Mouse (Mus musculus) retina, adult 2 months (tissue): ENCODE measurements around the gene Ryr1.

Experiments used
- DNase-seq: peaks from one replicate; pipeline ENCODE4 v3.0.0-alpha.2; 2012; ENCODE audit warnings: low read depth, low spot score

The Ryr1 gene

DNA sequence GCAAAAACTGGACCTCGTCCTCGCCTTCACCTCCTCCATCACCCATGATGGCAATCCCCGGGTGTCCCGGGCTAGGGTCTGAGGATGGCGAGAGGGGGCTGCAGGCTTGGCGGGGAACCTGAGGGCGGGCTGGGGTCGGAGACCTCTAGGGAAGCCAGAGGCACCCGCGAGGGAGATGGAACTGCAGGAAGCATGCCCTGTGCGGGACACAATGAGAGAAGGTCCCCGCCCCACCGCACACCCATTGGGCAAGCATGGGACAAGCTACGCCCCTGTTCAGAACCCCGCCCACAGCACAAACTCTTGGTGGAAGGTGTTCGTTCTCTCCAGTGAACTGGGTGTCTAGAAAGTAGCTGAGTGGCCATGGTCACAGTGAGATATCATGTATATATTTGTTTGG, at the start of gene Ryr1:
Gene Ryr1 (minus strand): TSS at position 210 of the 400 bp plus-strand sequence.
- no peak for DNase-seq

- no peak for DNase-seq
Observed at GRCm38 (mm10) chr7:29172390-29173016, 47.5 kb upstream of the Ryr1 start.

DNA sequence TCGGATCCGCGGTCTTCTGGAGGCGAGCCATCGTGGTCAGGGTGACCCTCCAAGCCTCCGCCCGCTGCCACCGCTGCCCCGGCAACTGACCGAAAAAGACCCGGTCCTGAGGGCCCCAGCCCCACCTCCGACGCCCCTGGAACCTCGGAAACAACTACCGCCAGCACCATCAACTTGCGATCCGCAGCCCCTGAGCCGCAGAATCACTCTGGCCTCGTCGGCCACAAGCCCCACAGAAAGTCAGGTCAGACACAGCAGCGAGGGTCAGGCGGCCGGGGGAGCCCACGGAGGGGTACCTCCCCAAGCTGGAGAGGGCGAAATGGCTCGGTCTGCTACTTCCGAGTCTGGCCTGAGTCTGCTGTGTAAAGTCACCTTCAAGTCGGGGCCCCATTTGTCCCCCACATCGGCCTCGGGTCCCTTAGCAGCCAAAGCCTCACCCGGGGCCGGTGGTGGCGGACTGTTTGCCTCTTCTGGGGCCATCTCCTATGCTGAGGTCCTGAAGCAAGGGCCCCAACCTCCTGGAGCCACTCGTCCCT, 46.7 kb upstream of the Ryr1 start:
- DNase-seq: no peak

DNA sequence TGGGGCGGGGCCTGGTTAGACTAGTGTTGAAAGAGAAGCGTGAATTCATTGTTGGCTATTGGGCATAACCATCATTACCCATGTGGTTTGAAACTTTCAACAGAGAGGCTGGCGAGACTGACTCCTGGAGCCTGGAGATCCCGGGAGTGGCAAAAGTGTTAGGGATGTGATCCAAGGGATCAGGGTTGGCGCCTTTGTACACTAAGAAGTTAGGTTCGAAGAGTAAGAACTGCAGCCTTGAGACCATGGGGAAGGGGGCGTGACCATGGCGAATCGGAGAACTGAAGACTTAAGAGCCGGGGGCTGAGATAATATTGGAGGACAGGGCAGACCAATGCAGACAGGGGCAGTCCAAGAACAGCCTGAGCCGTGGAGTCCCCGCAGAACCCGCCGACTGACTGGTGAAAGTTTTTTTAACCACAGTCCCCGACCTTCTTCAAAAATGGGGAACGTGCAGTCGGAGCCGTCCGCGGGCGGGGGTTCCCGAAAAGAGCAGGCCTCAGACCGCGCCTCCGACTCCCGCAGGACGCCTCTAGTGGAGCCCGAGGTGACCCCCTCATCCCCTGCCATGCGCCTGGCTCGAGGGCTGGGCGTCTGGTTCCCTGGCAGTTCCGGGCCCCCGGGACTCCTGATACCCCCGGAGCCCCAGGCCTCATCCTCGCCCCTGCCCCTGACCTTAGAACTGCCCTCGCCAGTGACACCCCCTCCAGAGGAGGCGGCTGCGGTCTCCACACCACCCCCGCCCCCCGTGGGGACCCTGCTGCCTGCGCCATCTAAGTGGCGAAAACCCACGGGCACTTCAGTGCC, 46.0 kb upstream of the Ryr1 start:
- no peak for DNase-seq

DNA sequence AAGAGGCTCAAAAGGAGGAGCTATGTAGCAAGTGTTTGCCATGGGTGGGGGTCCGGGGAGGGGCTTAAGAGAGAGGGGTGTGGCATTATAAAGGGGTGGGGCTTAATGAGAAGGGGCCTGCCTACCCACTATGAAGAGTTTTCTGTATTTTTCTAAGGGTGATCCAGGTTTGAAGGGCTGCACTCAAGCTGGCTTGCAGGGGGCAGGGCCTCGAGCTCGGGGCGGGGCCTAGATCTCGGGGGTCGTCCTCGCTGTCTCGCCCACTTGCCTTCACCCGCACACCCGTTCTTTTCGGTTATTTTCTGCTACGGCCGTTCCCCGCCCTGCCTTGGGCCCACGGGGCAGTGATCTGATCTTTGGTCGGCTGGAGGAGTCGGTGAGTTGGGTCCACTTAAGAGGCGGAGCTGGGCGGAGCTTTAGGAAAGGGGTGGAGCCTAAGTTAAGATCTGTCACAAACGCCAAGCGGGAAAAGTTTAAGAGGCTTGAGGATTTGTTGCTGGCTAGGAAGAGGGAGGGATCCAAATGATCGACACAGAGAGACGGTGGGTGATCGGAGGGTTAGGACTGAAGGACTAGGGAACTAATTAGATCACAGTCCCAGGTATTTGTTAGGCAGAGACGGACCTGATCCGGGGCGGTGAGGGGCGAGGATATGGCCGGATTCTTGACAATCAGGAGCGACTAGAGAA, 45.2 kb upstream of the Ryr1 start, which contains the start of the genes Ggn and Spred3:
Gene Ggn (plus strand): TSS at position 145 of the 689 bp plus-strand sequence.
Gene Spred3 (minus strand): TSS at position 346 of the 689 bp plus-strand sequence.
- DNase-seq: no peak

DNA sequence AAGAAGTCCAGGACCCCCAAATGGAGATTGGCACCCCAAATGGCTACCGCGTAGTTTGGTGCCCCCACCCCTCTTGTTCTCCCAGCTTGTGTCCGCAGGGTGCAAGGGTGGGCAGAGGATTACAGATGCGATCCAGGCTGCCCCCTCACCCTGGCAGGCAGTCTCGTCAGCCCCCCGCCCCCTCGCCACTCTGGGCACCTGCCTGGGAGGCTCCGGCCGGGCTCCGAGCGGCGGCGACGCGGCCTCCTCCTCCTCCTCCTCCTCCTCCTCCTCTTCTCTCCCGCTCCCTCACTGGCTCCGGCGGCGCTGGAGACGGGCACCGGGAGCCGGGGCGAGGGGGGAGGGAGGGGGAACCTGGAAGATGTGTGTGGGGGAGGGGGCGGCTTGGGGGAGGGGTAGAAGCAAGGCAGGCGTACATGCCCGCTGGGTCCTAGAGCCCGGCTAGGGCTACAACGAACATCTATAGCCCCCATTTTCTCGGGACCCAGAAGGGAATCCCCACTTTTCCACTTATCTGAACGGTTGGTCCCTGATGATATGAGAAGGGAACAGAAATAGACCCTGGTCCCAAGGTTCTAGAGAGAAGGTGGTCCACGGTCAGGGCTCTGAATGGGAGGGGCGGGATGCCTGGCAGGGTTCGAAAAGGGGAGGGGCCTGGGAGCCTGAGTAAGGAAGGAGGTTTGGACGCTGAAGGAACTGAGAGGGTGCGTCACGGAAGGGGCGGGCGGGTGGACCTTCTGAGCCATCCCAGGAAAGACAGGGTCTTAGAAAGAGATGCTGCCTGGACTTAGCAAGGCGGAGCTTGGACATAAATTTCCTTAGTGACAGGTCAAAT, 44.5 kb upstream of the Ryr1 start:
- DNase-seq: no peak

- DNase-seq: no peak
Observed at GRCm38 (mm10) chr7:29168791-29169230, 43.8 kb upstream of the Ryr1 start.

- no peak for DNase-seq
Observed at GRCm38 (mm10) chr7:29168121-29168695, 43.2 kb upstream of the Ryr1 start.

- no peak for DNase-seq
Observed at GRCm38 (mm10) chr7:29167656-29168055, 42.7 kb upstream of the Ryr1 start.

- DNase-seq: no peak
Observed at GRCm38 (mm10) chr7:29162750-29163525, 38.0 kb upstream of the Ryr1 start.

DNA sequence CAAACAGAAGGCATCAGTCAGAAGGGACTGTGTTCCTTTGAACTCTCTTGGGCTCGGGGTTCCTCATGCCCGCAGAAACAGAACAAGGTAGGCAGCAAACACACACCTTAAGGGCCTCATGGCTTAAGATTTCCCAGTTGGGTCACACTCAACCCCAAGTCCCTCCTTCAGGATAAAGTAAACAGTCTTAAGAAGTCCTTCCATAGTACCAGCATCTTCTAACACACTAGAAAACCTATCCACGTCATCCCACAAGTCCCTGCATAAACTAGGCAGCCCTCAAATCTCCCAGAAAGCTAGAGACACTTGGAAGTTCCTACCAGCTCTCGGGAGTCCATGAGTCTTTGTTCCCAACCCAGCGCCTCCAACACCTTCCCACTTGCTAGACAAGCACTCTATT, 37.3 kb upstream of the Ryr1 start:
- DNase-seq: no peak

GRCm38 (mm10) chr7:29158264-29158663, 33.3 kb upstream of the Ryr1 start:
- no peak for DNase-seq

DNA sequence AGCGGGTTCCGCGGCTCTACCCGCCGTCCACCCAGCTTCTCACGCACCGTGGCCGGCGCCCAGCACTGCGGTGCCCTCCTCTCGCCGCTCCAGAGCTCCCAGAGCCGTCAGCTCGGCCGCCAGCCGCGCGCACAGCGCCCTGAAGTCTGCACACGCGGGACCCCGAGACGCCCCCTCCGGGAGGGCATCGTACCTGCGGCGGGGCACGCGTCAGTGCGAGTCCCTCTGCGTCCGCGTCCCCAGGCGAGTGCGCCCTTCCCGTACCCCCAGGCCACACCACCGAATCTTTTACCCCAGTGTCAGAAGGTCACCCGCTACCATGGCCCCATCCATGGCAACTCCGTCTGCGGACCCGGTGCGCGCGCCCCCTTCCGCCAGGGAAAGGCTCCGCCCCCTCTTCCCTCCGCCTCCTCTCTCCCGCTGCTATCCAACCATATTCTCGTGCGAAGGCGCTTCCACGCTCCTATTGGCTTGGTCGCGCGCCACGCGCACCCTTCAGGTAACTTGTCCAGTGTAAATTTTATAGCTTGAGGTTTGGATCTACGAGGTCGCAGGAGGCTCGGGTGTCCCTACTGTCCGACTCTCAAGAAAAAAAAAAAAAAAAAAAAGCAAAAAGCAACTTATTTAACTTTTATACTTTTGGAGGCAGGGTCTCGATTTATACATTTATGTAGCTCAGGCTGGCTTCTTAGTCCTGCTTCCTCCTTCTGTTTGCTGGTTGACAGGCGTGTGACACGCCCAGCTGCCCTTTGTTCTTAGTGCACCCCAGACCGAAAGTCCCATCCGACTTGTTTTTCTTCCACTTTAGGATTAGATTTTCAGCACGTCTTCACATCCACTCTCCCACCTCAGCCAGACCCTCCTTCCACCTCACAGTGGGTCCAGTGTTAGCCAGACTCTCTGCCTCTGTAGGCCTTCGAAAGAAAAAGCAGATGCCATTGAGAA, 31.1 kb upstream of the Ryr1 start, which contains the start of gene Fam98c:
Gene Fam98c (minus strand): TSS at position 397 of the 945 bp plus-strand sequence.
- peak; percentile 55 for DNase-seq

DNA sequence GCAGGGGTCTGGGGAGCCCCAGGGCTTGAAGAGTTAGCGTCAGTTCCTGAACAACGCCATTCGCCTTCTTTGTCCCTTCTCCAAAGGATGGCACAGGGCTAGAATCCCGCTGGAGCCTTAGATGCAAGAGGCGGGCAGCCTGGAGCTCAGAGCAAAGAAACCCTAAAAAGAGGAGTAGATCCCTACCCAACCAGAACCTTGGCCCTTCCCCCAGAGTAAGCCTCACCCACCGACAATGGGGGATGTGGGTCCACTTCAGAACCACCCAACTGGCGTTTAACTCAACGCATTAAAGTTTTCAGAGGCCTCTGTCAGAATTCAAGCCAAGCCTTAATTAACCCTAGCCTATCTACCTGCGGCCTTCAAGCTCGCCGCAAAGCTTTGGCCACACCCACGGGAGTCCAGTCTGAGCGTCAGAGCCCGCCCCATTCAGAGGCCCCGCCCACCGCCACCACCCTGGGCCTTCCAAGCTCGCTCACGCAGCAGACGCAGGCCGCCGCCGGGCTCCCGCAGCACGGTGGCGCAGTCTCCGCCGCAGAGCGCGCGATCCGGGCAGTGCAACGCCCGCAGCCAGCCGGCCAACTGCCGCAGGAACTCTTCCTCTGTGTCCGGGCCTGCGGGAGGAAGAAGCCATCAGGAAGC, 30.3 kb upstream of the Ryr1 start:
- DNase-seq: peak; percentile 68

GRCm38 (mm10) chr7:29154018-29154720, 29.2 kb upstream of the Ryr1 start:
- no peak for DNase-seq

DNA sequence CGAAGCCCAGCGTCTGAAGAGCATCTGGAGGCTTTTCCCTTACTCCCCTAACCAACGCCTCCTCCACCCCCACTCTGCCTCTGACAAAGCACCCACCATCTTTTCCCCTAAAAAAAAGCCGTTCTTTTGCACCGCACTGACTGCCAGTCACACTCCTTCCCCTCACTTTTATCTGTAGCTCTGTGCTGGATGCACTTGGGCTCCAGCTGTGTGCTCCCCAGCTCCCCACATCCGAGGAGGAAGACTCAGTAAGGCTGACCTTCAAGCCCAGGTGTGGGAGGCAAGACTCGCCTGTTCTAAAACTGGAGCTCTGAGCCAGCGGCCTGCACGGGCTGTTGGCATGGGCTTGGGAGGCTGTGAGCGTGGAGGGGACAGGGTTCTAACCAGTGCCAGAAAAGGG, 26.5 kb upstream of the Ryr1 start:
- no peak for DNase-seq

DNA sequence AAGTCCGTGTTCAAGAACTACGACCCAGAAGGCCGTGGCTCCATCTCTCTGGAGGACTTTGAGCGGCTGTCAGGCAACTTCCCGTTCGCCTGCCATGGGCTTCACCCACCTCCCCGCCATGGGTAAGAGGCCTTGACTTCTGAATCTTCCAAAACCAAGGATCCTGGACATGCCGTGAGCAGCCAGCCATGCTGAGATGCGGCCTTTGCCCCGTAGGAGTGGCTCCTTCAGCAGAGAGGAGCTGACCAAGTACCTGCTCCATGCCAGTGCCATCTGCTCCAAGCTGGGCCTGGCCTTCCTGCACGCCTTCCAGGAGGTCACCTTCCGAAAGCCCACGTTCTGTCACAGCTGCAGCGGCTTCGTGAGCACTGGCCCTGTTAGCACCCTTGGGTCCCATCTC, 23.8 kb upstream of the Ryr1 start:
- no peak for DNase-seq
